Mouse (Mus musculus): ENCODE data around the gene Herc6.
"Not testable (repeated sequence)": the region's sequence is repeated elsewhere in the genome, so short reads cannot be mapped to it uniquely, and the experiment has no call there.

The Herc6 gene

GRCm38 (mm10) chr6:57580881-57581548 is at the start of gene Herc6:
Gene Herc6 (plus strand): TSS chr6:57581000.
- peak; percentile 73 for DNase-seq

DNA sequence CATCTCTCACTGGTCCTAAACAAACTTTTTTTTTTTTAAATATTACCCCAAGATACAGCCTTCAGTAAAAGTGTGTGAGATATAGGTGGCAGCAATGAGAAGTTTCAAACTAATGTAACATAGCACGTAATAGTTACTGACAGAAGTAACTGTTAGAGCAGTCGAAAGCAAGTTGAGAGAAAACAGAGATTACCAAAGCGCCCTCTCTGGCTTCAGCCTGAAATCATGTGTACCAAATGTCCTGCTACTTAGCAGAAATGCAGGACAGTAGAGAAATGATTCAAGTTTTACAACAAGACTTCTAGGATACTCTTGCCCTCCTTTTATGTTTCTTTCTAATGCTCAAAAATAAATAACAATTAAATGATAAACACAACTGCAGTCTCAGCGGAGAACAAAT is 49.8 kb upstream of the Herc6 start:
- DNase-seq: no peak

GRCm38 (mm10) chr6:57531441-57531840 is 49.4 kb upstream of the Herc6 start:
- DNase-seq: no peak

- DNase-seq: no peak
Observed at GRCm38 (mm10) chr6:57532022-57532421, 48.8 kb upstream of the Herc6 start.

DNA sequence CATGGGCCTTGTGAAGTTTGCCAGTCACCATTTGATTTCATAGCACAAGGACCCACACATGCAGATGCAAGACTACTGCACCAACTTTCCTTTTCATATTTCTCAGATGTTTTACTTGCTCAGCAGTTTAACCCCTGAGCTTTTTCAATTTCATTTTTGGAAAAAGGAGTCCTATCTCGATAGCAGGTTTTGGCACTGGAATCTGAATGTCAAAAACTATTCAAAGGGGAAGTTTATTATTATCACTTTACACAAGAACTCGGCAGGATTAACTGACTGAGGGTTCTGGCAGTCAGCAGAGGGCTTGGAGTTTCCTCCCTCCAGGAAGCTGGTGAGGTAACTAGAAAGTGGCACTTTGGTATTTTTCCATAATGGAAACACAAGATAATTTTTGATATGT is 47.4 kb upstream of the Herc6 start:
- DNase-seq: no peak

- DNase-seq: peak; percentile 31
Observed at GRCm38 (mm10) chr6:57534231-57534610, 46.6 kb upstream of the Herc6 start.

DNA sequence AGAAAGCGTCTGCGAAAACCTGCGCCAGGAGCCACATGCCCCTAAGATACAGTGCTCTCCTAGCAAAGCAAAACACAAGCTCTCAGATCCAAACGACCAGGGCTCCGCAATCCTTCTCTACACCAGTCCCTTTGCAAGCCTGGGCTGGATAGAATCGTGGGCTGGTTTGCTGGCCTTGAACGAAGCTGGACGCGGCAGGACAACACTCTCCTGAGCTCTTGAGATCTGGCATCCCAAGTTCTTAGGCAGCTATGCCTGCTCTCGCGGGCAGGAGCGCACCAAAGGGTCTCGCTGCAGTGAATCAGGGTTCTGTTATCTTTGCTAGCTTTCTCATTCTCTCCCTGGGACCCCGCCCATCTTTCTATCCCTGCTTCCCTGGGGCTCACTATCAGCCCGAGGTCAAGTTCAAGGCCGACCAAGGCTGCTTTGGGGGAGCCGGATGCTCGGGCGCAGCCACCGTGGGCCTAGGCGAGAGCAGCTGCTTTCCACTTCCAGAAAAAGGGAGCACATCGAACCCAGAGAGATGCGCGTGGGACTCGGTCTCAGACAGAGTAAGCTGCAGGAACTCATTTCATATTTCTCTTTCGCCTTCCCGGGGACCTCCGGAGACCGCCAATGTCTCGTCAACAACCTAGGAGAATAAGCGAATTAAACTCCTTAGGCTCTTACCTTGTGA is 46.1 kb upstream of the Herc6 start:
- DNase-seq: peak; percentile 37

DNA sequence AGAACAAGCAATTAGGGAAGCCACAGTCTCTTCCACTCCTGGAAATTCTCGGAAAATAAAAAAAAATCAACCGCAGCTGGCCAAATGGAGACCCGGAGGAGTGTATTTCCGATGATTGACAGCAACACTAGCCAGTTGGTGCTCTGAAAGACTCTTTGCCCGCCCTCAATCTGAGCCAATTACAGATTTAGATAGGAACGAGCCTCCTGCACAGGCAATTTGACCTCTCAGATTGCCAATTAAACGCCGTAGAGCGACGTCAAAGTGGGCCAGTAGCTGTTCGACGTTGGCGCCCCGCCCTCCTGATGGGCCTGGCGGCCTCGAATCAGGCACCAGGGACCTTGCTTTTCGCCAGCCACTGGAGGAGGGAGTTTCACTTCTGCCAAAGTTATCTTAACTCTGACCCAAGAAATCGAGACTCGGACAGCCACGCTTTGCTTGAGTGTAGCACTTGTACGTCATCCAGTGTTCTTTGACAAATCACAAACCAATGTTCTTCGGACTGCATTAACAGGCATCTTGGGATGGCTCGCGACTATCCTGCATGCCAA is 45.3 kb upstream of the Herc6 start, which contains the start of gene Ppm1k:
Ppm1k (minus strand) TSS at position 83 of the 551 bp plus-strand sequence.
- DNase-seq: peak; percentile 99

DNA sequence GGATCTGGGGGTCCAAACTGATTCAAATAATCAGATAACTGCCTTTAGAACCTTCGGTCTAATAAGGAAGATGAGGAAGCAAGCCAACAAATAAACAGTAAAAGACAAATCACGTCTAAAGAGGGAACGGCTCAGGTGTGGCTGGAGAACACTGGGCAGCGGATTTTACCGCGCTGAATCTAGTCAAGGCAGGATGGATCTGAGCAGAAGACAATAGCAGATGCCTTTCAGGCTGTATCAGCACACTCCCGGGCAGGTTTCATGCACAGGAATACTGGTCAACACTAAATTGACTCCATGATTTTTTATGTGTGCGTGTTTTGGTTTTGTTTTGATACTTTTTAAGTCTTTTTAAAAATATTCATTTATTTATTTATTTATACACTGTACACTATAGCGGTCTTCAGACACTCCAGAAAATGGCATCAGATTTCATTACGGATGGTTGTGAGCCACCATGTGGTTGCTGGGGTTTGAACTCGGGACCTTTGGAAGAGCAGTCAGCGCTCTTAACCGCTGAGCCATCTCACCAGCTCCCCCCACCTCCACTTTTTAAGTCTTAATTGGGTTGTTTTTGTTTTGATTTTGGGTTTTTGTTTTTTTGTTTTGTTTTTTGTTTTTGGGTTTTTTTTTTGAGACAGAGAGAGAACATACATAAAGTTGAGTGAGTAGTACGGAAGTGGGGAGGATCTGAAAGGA is 44.7 kb upstream of the Herc6 start:
- no peak for DNase-seq

DNA sequence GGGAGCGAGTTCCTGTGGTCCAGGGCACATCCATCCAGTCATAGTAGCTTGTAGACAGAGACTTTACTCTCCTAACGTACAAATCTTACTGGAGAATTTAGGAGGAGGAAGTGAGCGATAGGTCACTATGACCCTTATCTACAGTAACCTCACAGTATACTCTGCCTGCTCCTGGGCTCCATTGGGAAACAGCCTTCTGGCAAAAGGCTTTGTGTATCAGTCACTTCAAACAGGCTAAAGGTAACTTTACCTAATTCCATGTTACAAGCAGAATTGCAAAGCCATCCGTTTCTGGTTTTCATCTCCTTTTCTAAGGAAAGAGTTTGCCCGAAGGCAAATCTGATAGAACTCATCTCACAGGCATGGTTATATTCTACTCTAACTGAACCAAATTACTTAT is 42.9 kb upstream of the Herc6 start:
- no peak for DNase-seq

GRCm38 (mm10) chr6:57540950-57541498 is 39.8 kb upstream of the Herc6 start:
- no peak for DNase-seq

DNA sequence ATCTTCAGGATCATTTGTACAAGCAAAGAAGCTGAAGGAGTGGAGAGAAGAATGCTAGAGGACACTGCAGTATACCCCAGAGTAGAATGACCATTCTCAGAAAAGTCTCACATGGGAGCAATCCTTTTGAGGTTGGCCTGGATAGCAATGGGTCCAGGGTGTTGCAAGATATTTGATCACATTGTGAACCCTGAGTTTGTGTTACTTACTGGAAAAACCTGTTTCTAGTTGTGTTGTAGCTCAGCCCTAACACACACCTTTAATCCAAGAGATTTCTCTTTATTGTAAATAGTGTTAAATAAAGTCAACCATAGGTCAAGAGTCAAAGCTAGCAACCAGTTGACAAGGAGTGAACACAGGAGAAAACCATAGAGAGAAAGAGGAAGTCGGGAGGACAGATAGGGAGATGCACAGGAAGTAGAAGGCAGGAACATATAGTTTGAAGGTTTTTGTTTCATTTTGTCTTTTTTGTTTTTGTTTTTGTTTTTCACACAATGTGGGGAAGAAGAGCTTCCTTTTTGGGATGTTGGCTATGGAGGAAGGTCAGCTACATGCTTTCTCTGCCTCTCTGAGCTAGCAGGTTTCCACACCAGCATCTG is 39.0 kb upstream of the Herc6 start:
- DNase-seq: no peak

- DNase-seq: not testable (repeated sequence)
Observed at GRCm38 (mm10) chr6:57543591-57543990, 37.2 kb upstream of the Herc6 start.

- DNase-seq: no peak
Observed at GRCm38 (mm10) chr6:57544866-57545265, 35.9 kb upstream of the Herc6 start.

- DNase-seq: no peak
Observed at GRCm38 (mm10) chr6:57551211-57551796, 29.5 kb upstream of the Herc6 start.

DNA sequence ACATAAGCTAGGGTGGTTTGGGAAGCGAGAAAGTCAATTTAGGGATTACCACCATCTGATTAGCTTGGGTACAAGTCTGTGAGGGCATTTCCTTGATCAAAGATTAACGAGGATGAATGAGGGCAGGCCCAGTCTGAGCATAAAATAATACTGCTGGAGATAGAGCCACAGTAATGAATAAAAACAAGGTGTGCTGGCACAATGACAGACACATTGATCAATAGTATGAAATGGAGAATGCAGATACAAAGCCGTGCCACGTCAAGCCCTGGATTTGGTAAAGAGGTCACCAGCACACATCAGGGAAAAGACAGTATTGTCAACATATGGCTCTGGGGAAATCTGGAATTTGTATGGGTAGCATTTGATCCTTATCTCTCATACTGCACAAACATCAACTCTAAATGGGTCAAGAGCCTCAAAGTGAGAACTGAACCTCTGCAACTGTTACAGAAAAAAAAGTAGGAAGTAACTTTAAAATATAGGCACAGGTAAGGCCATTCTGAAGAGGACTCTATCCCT is 22.9 kb upstream of the Herc6 start:
- no peak for DNase-seq

DNA sequence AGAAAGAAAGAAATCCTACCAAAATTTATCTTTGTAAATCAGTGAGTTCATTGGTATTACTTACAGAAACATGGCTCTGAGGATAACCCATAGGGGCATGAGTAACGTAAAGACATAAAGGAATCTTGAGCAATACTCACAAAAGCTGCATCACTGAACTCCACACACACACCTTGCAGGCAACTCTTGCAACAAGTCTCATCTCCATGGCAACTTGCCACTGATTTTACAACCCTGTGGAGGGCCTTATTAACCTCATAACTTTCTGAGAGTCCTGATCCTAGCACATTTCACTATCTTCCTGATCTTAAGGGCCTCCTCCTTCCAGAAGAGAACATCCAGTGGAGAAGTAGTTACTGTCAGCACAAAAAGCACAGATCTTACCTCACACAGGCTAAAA is 17.3 kb upstream of the Herc6 start:
- DNase-seq: no peak

DNA sequence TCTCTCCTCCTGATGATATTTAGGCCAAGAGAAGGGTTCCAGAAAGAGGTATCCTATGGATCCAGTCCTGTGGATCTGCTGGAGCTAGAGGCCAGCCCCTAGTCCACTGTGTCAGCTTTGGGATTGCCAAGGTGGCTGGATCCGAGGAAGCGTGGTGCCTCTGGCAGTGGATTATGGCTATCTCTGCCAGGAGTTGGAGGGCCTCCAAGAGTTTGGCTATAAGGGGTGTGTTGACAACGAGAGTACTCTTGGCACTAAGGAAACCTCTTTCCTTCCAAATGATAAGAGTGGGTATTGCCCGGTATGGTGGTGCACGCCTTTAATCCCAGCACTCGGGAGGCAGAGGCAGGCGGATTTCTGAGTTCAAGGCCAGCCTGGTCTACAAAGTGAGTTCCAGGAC is 15.3 kb upstream of the Herc6 start:
- DNase-seq: no peak

GRCm38 (mm10) chr6:57567630-57568029 is 13.2 kb upstream of the Herc6 start:
- no peak for DNase-seq

DNA sequence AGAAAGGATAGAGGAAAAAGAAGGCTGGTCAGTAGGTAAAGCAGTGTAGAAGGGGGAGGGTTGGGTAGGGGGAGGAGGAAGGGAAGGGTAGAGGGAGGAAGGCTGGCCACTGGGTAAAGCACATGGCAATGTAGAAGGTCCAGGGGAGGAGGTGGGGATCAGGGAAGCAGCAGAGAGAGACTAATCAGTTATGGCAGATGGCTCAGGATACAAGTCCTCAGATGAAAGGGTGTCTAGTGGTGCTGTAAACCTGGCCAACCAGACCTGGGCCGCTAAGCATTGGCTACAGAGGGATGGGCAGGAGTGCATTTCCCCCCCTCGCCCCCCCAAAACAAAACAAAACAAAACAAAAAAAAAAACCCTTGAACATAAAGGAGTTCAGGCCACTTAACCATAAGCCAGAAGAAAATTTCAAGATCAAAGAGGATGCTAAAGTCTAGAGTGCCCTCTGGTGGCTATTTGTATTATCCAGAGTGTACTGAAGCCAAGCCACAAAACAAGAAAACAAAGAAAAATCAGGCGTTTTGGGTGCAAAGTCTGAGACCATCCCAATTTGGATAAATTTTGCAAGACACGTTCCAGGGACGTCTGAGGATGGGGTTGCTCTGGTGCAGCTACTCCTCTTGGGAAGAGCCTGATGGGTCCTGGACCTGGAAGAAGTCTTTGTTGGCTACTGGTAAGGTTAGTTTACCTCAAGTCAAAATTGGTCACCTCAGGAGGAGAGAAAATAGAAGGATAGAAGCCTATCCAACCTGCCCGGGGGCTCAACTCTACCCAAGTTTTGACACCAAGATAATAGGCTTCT is 10.4 kb upstream of the Herc6 start:
- DNase-seq: peak; percentile 39

DNA sequence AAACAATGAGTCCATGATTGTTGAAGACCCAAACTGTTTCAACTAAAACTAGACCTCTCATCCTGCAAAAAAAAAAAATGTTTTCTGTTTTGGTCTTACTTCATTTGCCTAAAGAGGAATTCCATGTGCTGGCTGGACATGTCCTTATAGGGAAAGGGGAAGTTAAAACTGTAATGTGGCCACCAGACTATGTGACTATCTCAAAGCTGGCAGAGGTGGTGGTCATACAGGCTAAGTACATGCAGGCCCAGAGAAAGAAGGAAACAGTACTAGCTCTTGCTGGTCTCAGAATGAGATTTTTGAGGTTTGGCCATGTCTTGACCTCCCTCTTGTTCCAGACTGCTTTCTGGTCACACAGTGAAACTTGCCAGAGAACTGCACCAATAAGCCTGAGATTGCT is 9.2 kb upstream of the Herc6 start:
- no peak for DNase-seq

Data from right cerebral cortex, adult 18-20 months (tissue).